Mouse (Mus musculus) large intestine, adult 2 months (tissue): Measurements from ENCODE around the gene Uap1l1. TPM values are rescaled to one million over a fixed set of nuclear protein-coding genes. Genes with fewer than 3 reads are reported as not detected.

ENCODE experiments used
- DNase-seq: peaks from one replicate; pipeline ENCODE4 v3.0.0-alpha.2; 2012; ENCODE audit warnings: low read depth, low spot score
- WGBS: fragments of 180-500 bp; shearing (Covaris S2); methylation state at CpG from one replicate; pipeline ENCODE4 v1.1.7; 2018; 5-methylcytosine and 5-hydroxymethylcytosine counted together
- polyA plus RNA-seq: library from polyadenylated mRNA; depleted of rRNA; stranded (reverse); fragments of >200 nt; gene quantifications from 2 replicates; pipeline ENCODE4 v1.2.3, GENCODE M21; 2012

Uap1l1 gene
- polyA plus RNA-seq, 1 experiment, result 61.6 TPM

- WGBS, result 2% methylated on average over 42 of the region's 42 CpGs
Observed at GRCm38 (mm10) chr2:25372644-25373391, 7.3 kb upstream of the Uap1l1 start.

DNA sequence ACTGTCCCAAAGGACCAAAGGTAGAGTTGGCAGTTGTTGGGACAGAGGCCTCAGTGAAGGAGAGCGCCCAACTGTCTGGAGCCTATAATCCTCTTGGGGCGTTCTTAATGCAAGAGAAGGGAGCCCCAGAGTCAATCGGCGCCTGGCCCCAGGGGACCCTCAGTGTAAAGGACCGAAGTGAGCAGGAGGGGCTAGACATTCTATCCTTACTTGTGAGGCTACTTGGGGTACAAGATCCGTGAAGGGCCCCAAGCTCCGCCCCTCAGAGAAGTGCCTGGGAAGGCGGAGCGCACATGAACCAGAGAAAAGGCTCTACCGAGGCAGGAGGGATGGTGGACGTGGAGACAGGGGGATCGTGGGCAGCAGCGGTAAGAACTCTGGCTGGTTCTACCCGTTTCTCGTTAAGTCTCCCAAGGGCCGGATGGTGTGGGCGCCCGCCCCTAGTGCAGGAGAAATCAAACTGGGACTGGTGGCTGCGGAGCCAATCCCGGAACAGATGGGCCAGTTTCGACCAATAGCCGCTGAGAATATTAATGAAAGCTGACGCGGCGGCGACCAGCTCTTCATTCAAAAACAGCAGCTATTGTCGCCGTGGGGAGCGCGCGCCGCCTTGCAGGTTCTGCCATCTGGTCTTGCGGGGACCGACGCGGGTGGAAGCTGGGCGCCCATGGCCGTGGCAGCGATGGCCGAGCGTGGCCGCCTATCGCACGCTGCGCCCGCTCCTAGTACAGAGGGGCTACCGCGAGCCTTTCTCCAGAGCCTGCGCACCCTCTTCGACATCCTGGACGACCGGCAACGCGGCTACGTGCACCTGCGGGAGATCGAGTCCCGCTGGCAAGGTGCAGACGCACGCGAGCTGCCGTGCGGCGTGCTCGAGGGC, 6.5 kb upstream of the Uap1l1 start, which contains the start of gene Sapcd2:
Gene Sapcd2 (plus strand): TSS at position 558 of the 880 bp plus-strand sequence.
- 2% methylated on average over 65 of the region's 65 CpGs for WGBS
- no peak for DNase-seq

More at GRCm38 (mm10) chr2:25372644-25373391, 7.3 kb upstream of the Uap1l1 start:
- DNase-seq, result no peak

DNA sequence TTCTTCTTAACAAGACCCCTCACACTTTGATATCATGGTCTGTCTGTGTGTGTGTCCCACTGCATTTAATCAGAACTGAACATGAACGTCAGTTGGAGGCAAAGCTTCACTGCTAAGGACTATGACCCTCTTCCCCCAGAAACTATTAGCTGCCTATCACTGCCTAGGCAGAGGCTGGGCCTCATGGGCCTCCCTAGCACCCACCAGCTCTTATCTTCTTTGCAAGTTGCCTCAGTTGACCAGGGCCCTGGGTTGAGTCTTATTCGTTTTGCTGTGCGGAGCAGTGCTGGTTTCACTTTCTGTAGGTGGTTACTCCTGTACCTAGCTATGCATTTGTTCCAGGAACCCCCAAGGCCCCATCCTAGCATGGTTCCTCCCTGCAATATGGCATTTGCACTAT, 4.5 kb upstream of the Uap1l1 start:
- DNase-seq, result no peak
- 91% methylated on average over 3 of the region's 3 CpGs for WGBS

- 38% methylated on average over 9 of the region's 9 CpGs for WGBS
- DNase-seq, result no peak
Observed at GRCm38 (mm10) chr2:25364761-25365090, 756 bp downstream of the Uap1l1 start.

DNA sequence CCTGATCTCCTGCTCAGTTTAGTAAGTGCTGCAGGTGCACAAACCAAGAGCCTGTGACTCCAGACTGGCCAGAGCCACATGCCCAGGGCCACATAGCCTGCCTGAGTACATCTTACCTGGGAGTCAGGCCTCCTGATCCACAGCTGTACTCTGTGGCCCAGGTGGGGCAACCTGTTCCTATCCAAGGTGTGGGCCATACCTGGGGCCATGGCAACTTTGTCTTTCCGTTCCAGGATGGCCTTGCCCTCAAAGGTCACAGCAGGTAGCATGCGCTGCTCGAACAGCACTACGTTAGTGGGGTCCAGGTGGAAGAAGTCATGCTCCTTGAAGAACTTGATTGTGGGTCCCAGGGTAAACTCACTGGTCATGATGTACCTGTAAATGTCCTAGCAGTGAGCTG, 1.2 kb downstream of the Uap1l1 start:
- WGBS, result 58% methylated on average over 4 of the region's 4 CpGs
- DNase-seq, result no peak

GRCm38 (mm10) chr2:25363478-25364178, 1.9 kb downstream of the Uap1l1 start:
- WGBS, result 24% methylated on average over 13 of the region's 13 CpGs
- peak; percentile 78 for DNase-seq

DNA sequence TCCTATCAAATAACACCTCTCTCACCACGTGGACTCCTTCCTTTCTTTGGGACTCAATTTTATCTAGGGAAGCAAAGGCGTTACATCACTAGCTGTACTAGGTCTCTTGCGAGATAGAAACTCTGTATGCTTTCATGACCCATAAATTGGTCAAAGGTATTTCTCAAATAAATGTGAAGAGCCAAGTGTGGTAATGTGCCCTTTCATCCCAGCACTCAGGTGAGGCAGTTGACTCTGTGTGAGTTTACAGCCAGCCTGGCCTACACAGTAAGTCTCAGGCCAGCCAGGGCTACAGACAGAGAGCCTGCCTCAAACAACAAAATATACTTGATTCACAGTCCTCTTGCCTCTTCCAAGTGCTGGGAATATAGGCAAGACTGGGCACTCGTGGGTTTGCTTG, 5.6 kb downstream of the Uap1l1 start:
- 74% methylated on average over 4 of the region's 4 CpGs for WGBS
- no peak for DNase-seq

DNA sequence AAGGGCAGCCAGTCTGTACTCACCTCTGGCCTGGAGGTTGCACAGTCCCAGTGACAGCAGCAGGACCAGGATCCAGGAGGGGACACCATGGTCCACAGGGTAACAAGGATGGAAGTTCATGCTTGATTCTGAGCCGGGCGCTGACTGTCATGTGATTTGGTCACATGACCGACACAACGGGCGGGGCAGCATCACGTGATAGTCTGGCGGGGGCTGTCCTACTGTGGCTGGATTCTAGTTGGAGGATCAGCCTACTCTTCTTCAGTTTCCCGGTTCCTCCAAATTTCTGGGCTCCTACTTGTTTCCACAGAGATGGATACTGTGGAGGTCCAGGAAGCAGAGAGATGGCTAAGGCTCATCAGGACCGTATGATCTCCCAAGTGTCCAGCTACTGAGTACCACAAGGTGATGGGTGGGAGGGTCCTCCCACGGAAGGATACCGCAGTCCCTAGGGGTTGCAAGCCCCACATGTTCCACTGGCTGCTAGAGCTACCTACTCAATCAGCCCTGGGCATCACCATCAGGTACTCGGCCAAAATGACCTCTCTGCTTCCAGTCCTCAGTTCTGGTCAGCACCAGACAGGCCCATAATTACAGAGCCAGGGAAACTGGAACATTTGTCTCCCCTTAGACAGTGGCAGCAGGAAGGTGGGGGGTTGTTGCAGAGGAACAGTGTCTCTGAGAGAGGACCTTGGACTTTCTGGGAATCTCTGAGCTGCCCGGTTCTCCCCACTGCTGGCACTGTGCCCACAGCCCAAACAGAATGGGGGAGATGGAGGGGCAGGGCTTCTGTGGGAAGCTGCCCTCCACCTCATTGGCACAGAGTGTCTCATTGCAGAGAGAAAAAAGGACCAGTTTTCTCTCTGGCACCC, 9.0 kb downstream of the Uap1l1 start, which contains the start of gene Dpp7:
Gene Dpp7 (minus strand): TSS at position 152 of the 872 bp plus-strand sequence.
- 4% methylated on average over 13 of the region's 13 CpGs for WGBS
- no peak for DNase-seq

- no peak for DNase-seq
- 39% methylated on average over 18 of the region's 18 CpGs for WGBS
Observed at GRCm38 (mm10) chr2:25355419-25356066, 9.9 kb downstream of the Uap1l1 start.

GRCm38 (mm10) chr2:25354211-25354610, 11.3 kb downstream of the Uap1l1 start:
- DNase-seq, result no peak
- 85% methylated on average over 6 of the region's 6 CpGs for WGBS

DNA sequence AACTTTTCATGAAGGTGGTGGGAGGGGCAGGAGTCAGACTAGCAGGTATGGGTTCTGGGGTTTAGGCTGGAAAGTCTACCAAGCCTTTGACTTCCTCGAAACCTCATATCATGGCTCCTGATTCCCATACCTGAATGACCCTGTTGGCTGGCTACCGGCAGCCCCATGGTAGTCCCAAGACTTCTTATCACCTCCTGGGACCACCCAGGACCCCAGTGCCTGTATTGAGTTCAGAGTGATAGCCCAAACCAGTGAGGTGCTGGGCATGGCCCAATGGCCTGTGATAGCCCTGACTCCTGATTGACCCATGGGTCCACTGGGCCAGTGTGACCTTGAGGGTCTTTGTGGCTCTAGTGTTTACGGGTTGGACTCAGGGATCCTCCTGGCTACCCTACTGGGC, 14.8 kb downstream of the Uap1l1 start:
- WGBS, result 100% methylated on average over 3 of the region's 3 CpGs

DNA sequence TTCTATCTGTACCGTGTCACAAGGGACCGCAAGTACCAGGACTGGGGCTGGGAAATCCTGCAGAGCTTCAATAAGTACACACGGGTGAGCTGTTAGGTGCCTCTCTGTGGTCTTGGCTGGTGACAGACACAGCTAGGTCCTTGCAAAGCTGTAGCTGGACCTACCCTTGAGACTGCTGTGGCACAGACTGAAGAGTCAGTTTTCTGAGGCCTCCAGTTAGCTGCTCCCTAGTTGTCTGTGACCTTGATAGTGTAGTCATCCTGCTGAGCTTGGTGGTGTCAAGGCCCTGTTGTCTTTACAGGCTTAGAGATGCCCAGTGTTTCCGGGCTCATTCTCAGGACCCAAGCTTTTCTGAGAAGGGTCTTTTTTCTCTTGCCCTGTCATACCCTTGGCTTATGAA, 16.0 kb downstream of the Uap1l1 start:
- no peak for DNase-seq
- 93% methylated on average over 4 of the region's 4 CpGs for WGBS

More for the DNA sequence above, 14.8 kb downstream of the Uap1l1 start:
- no peak for DNase-seq

- no peak for DNase-seq
- WGBS, result 64% methylated on average over 7 of the region's 7 CpGs
Observed at GRCm38 (mm10) chr2:25348162-25348561, 17.3 kb downstream of the Uap1l1 start.

DNA sequence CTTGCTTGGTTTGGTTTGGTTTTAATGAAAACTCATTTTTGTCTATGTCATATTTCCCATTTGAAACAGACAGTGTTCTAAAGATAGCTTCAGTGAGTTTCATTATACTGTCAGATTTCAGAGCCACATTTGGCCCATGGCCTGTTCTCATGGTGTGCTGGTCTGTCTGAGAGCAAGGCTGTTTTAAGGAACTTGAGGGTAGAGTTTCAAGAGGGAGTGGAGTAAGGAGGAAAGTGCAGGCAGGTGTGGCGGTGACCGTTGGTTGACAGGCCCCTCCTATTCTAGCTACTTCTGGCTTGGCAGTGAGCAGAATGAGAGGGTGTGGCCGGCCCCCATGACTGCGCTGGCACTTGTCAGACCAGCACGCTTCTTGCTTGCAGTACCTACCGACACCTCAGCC, 27.2 kb downstream of the Uap1l1 start:
- DNase-seq, result peak; percentile 42
- WGBS, result 35% methylated on average over 6 of the region's 6 CpGs

DNA sequence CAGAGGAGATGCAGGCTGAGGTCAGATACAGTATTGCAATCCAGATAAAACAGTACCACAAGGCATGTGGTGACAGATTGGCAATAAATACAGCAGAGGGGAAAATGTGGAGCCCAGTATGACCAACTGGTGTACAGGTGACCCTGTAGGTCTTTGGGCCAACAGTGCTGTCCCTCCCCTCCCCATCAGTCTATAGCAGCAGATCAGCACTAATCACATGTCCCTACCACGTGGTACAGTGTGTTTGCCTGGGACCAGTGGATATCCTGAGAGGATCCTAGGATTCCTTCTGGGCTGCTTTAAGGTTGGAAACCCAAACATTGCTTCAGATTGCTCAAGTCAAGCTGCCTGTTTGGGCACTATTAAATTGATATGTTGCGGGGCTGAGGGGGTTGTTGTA, 31.9 kb downstream of the Uap1l1 start:
- 67% methylated on average over 2 of the region's 2 CpGs for WGBS
- DNase-seq, result no peak

GRCm38 (mm10) chr2:25332286-25333160, 33.0 kb downstream of the Uap1l1 start, which contains the start of gene Man1b1:
TSS of gene Man1b1 (plus strand) at chr2:25332338.
- peak; percentile 98 for DNase-seq
- WGBS, result under 1% methylated on average over 78 of the region's 78 CpGs

DNA sequence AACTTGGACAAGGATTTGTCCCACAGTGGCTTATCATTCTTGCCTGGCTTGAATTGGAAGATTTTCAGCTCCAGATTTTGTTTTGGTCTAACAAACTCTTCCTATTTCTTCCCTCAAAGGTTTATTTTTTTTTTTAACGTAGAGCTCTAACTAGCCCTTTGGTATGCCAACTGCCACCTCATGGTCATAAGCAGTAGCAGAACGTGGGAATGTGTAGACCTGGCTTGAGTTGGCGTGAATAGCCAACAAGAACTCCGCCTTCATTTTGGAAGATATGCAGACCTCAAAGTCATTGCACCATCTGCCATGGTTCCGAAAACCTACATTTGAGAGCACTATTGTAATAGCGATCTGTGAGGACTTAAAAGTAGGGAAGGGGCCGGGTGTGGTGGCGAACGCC, 34.0 kb downstream of the Uap1l1 start:
- DNase-seq, result no peak
- WGBS, result 43% methylated on average over 9 of the region's 9 CpGs

GRCm38 (mm10) chr2:25328440-25328839, 37.0 kb downstream of the Uap1l1 start:
- no peak for DNase-seq
- WGBS, result 37% methylated on average over 7 of the region's 7 CpGs
